Mouse (Mus musculus): Measurements from ENCODE around the gene Asxl2.
A peak's percentile ranks its signal among the peaks of the same experiment; 100 is the strongest.
"Not testable (repeated sequence)": the region's sequence is repeated elsewhere in the genome, so short reads cannot be mapped to it uniquely, and the experiment has no call there.

Asxl2 gene

GRCm38 (mm10) chr12:3427067-3427889 is 621 bp downstream of the Asxl2 start:
- DNase-seq (ENCODE audit: low read depth, low spot score), result peak; percentile 86

- no peak for DNase-seq (ENCODE audit: low read depth, low spot score)
These were observed 1.5 kb downstream of the Asxl2 start for GRCm38 (mm10) chr12:3427891-3428775.

- DNase-seq (ENCODE audit: low read depth, low spot score), result no peak
These were observed 3.2 kb downstream of the Asxl2 start for GRCm38 (mm10) chr12:3429681-3430442.

GRCm38 (mm10) chr12:3430443-3430753 is 3.7 kb downstream of the Asxl2 start:
- DNase-seq (ENCODE audit: low read depth, low spot score), result no peak

- peak; percentile 66 for DNase-seq (ENCODE audit: low read depth, low spot score)
These were observed 4.3 kb downstream of the Asxl2 start for GRCm38 (mm10) chr12:3430985-3431384.

GRCm38 (mm10) chr12:3433736-3434135 is 7.1 kb downstream of the Asxl2 start:
- DNase-seq (ENCODE audit: low read depth, low spot score), result peak; percentile 61

GRCm38 (mm10) chr12:3436446-3436845 is 9.8 kb downstream of the Asxl2 start:
- peak; percentile 56 for DNase-seq (ENCODE audit: low read depth, low spot score)

GRCm38 (mm10) chr12:3437815-3438214 is 11.2 kb downstream of the Asxl2 start:
- peak; percentile 55 for DNase-seq (ENCODE audit: low read depth, low spot score)

- peak; percentile 82 for DNase-seq (ENCODE audit: low read depth, low spot score)
These were observed 14.3 kb downstream of the Asxl2 start for GRCm38 (mm10) chr12:3440916-3441315.

GRCm38 (mm10) chr12:3441361-3441760 is 14.7 kb downstream of the Asxl2 start:
- DNase-seq (ENCODE audit: low read depth, low spot score), result no peak

GRCm38 (mm10) chr12:3453554-3453953 is 26.9 kb downstream of the Asxl2 start:
- no peak for DNase-seq (ENCODE audit: low read depth, low spot score)

GRCm38 (mm10) chr12:3463087-3463486 is 36.4 kb downstream of the Asxl2 start:
- DNase-seq (ENCODE audit: low read depth, low spot score), result no peak

GRCm38 (mm10) chr12:3499662-3500061 is 73.0 kb downstream of the Asxl2 start:
- DNase-seq (ENCODE audit: low read depth, low spot score), result no peak

- no peak for DNase-seq (ENCODE audit: low read depth, low spot score)
These were observed 73.4 kb downstream of the Asxl2 start for GRCm38 (mm10) chr12:3500071-3500470.

GRCm38 (mm10) chr12:3518665-3519297 is 92.1 kb downstream of the Asxl2 start:
- no peak for DNase-seq (ENCODE audit: low read depth, low spot score)

- not testable (repeated sequence) for DNase-seq (ENCODE audit: low read depth, low spot score)
These were observed 95.1 kb downstream of the Asxl2 start for GRCm38 (mm10) chr12:3521806-3522205.

- no peak for DNase-seq (ENCODE audit: low read depth, low spot score)
These were observed 98.9 kb downstream of the Asxl2 start for GRCm38 (mm10) chr12:3525536-3525935.

GRCm38 (mm10) chr12:3535446-3535845 is 108.8 kb downstream of the Asxl2 start:
- peak; percentile 85 for DNase-seq (ENCODE audit: low read depth, low spot score)

- no peak for DNase-seq (ENCODE audit: low read depth, low spot score)
These were observed 111.0 kb downstream of the Asxl2 start for GRCm38 (mm10) chr12:3537616-3538015.

GRCm38 (mm10) chr12:3538036-3538435 is 111.4 kb downstream of the Asxl2 start:
- no peak for DNase-seq (ENCODE audit: low read depth, low spot score)

- DNase-seq (ENCODE audit: low read depth, low spot score), result no peak
These were observed 112.9 kb downstream of the Asxl2 start for GRCm38 (mm10) chr12:3539605-3540004.

Measured in R1 (cell line).